13 mouse cellular contexts compared by ENCODE assay signal in genomic region chr15:93733731-93734510, GRCm38 (mm10).
A peak's percentile ranks its signal among the peaks of the same experiment; 100 is the strongest.
DNase-seq lines count a peak whose midpoint lies in the region; ATAC-seq and TF ChIP-seq lines count a peak whose summit lies in the region.
"Had no signal": no experiment of that assay in that cellular context is flagged by ENCODE, and none has a peak within 500 bp of the region (broad histone marks: within the 10 kb centered on the region; RNA-seq: fewer than 3 reads in every experiment).

No protein-coding gene starts in this region.

- H3K9ac ChIP-seq in hindbrain, postnatal 0 days (replicated peaks; ENCODE audit: low read length): no peak overlapping the region
- H3K9ac ChIP-seq in hindbrain, embryonic 11.5 days (ENCODE audit: low read depth, low read length): no peak overlapping the region
- no peak overlapping the region for H3K9ac ChIP-seq in embryonic facial prominence, embryonic 15.5 days
- no peak overlapping the region for H3K9ac ChIP-seq in lung, embryonic 16.5 days (ENCODE audit: low read length)
- H3K9ac ChIP-seq: hindbrain, embryonic 15.5 days; limb, embryonic 15.5 days had no signal

- peak; percentile 36 for DNase-seq in hindbrain, postnatal 0 days (ENCODE audit: low spot score)
- DNase-seq in hindbrain, embryonic 11.5 days (ENCODE audit: low spot score): no peak
- DNase-seq in Patski (ENCODE audit: low read depth, low spot score) (peak; percentile 94), liver (no peak)
- no peak for DNase-seq in natural killer cell, adult 2 months (ENCODE audit: low spot score in 2 of 2)
- no peak for DNase-seq in midbrain, embryonic 10.5 days (ENCODE audit: low spot score)
- DNase-seq: spleen, adult 18-20 months; thymus, postnatal 14 days had no signal

- CTCF ChIA-PET in Patski (lab: Charles Lee): interaction anchor here (2.2 kb wide), 1 partner anchor 27 kb away, joined by 6 read pairs; no protein-coding TSS in a partner anchor

- TF ChIP-seq CTCF in hindbrain, postnatal 0 days (IDR thresholded peaks at IDR 0.05; ENCODE audit: low read depth): no peak
- TF ChIP-seq CTCF in Patski (IDR thresholded peaks at IDR 0.05): no peak

- WGBS in hindbrain, postnatal 0 days: 79% methylated on average over 18 of the region's 18 CpGs
- WGBS in hindbrain, embryonic 11.5 days: 89% methylated on average over 18 of the region's 18 CpGs
- WGBS in embryonic facial prominence, embryonic 15.5 days: 52% methylated on average over 18 of the region's 18 CpGs
- WGBS in lung, embryonic 16.5 days: 78% methylated on average over 18 of the region's 18 CpGs
- 92% methylated on average over 18 of the region's 18 CpGs for WGBS in midbrain, embryonic 10.5 days

- in situ Hi-C loops in Patski (cut with MboI; ENCODE audit: low pct_unique_long_range_greater_than_20kb): no loop called here

- no peaks in the 10 kb centered on the region for H3K27me3 ChIP-seq in hindbrain, postnatal 0 days (ENCODE audit: insufficient read depth, low read length)
- no peaks in the 10 kb centered on the region for H3K27me3 ChIP-seq in hindbrain, embryonic 11.5 days (ENCODE audit: control insufficient read depth, insufficient read depth, low read length)
- H3K27me3 ChIP-seq in Patski: no peaks in the 10 kb centered on the region
- H3K27me3 ChIP-seq in embryonic facial prominence, embryonic 15.5 days: no peaks in the 10 kb centered on the region
- H3K27me3 ChIP-seq in lung, embryonic 16.5 days (ENCODE audit: control insufficient read depth, insufficient read depth, low read depth, low read length): no peaks in the 10 kb centered on the region
- no peaks in the 10 kb centered on the region for H3K27me3 ChIP-seq in midbrain, embryonic 10.5 days (ENCODE audit: low read depth, poor library complexity, severe bottlenecking)
- H3K27me3 ChIP-seq: hindbrain, embryonic 15.5 days; limb, embryonic 15.5 days had no signal

- no peak overlapping the region for H3K4me2 ChIP-seq in hindbrain, postnatal 0 days (ENCODE audit: low read depth, low read length)
- H3K4me2 ChIP-seq in hindbrain, embryonic 11.5 days (replicated peaks; ENCODE audit: low read depth, low read length): no peak overlapping the region
- peak overlapping the region; percentile 6; the same call in 1 of the 2 replicates for H3K4me2 ChIP-seq in embryonic facial prominence, embryonic 15.5 days (replicated peaks)
- H3K4me2 ChIP-seq in lung, embryonic 16.5 days (ENCODE audit: low read depth, low read length): no peak overlapping the region
- H3K4me2 ChIP-seq: hindbrain, embryonic 15.5 days; limb, embryonic 15.5 days had no signal

- no peak for ATAC-seq in hindbrain, postnatal 0 days
- ATAC-seq in hindbrain, embryonic 11.5 days (ENCODE audit: low FRiP score): no peak
- peak; percentile 94 for ATAC-seq in Patski
- no peak for ATAC-seq in embryonic facial prominence, embryonic 15.5 days (ENCODE audit: insufficient number of reproducible peaks, low FRiP score, low TSS enrichment, low read depth)
- peak; percentile 15; the same call in 1 of the 2 replicates for ATAC-seq in lung, embryonic 16.5 days (ENCODE audit: low read depth)

- H3K4me1 ChIP-seq in hindbrain, postnatal 0 days (ENCODE audit: insufficient read depth, low read length): no peaks in the 10 kb centered on the region
- H3K4me1 ChIP-seq in hindbrain, embryonic 11.5 days (replicated peaks; ENCODE audit: control insufficient read depth, insufficient read depth, low read length): no peaks in the 10 kb centered on the region
- peaks cover 11% of the 10 kb centered on the region for H3K4me1 ChIP-seq in embryonic facial prominence, embryonic 15.5 days
- H3K4me1 ChIP-seq in lung, embryonic 16.5 days (replicated peaks; ENCODE audit: control insufficient read depth, insufficient read depth, low read length): no peaks in the 10 kb centered on the region
- no peaks in the 10 kb centered on the region for H3K4me1 ChIP-seq in midbrain, embryonic 10.5 days

- POLR2A ChIA-PET in Patski (lab: Charles Lee): interaction anchor here (0.6 kb wide), 1 partner anchor 9 kb away, joined by 3 read pairs; no protein-coding TSS in a partner anchor

- H3K4me3 ChIP-seq in hindbrain, postnatal 0 days (ENCODE audit: low read length): no peak overlapping the region
- H3K4me3 ChIP-seq in hindbrain, embryonic 11.5 days (ENCODE audit: low read depth, low read length): no peak overlapping the region
- no peak overlapping the region for H3K4me3 ChIP-seq in embryonic facial prominence, embryonic 15.5 days (replicated peaks)
- H3K4me3 ChIP-seq in lung, embryonic 16.5 days (ENCODE audit: low read length): no peak overlapping the region
- H3K4me3 ChIP-seq in midbrain, embryonic 10.5 days: no peak overlapping the region
- H3K4me3 ChIP-seq: hindbrain, embryonic 15.5 days; limb, embryonic 15.5 days had no signal

- H3K36me3 ChIP-seq in hindbrain, postnatal 0 days (ENCODE audit: insufficient read depth, low read length): no peaks in the 10 kb centered on the region
- H3K36me3 ChIP-seq in hindbrain, embryonic 11.5 days (ENCODE audit: control insufficient read depth, insufficient read depth, low read length): no peaks in the 10 kb centered on the region
- H3K36me3 ChIP-seq in embryonic facial prominence, embryonic 15.5 days: no peaks in the 10 kb centered on the region
- no peaks in the 10 kb centered on the region for H3K36me3 ChIP-seq in lung, embryonic 16.5 days (ENCODE audit: control insufficient read depth, insufficient read depth, low read length)
- no peaks in the 10 kb centered on the region for H3K36me3 ChIP-seq in midbrain, embryonic 10.5 days
- H3K36me3 ChIP-seq: G1E; hindbrain, embryonic 15.5 days; limb, embryonic 15.5 days had no signal

- no peak overlapping the region; the same call in 1 of the 2 replicates for H3K27ac ChIP-seq in hindbrain, postnatal 0 days
- no peak overlapping the region for H3K27ac ChIP-seq in hindbrain, embryonic 11.5 days (ENCODE audit: low read depth, low read length)
- peak overlapping the region; percentile 66 for H3K27ac ChIP-seq in embryonic facial prominence, embryonic 15.5 days (replicated peaks)
- no peak overlapping the region for H3K27ac ChIP-seq in lung, embryonic 16.5 days (ENCODE audit: low read length)
- no peak overlapping the region for H3K27ac ChIP-seq in midbrain, embryonic 10.5 days (replicated peaks)
- H3K27ac ChIP-seq: hindbrain, embryonic 15.5 days; limb, embryonic 15.5 days had no signal

- H3K9me3 ChIP-seq in hindbrain, postnatal 0 days (ENCODE audit: low read length): no peaks in the 10 kb centered on the region
- H3K9me3 ChIP-seq in hindbrain, embryonic 11.5 days (ENCODE audit: control insufficient read depth, low read length): no peaks in the 10 kb centered on the region
- no peaks in the 10 kb centered on the region for H3K9me3 ChIP-seq in embryonic facial prominence, embryonic 15.5 days (replicated peaks)
- H3K9me3 ChIP-seq in lung, embryonic 16.5 days (ENCODE audit: control insufficient read depth, low read length): no peaks in the 10 kb centered on the region
- no peaks in the 10 kb centered on the region for H3K9me3 ChIP-seq in midbrain, embryonic 10.5 days (replicated peaks)
- H3K9me3 ChIP-seq: hindbrain, embryonic 15.5 days; limb, embryonic 15.5 days had no signal

Comparison
In these comparisons a context has a peak if more than half of its experiments do, and no peak if none do; other contexts are left out.
1. DNase-seq: peak in hindbrain, postnatal 0 days (single experiment) and Patski (single experiment); none in hindbrain, embryonic 11.5 days (single experiment), natural killer cell, adult 2 months (0 of 2), liver (single experiment) and midbrain, embryonic 10.5 days (single experiment).
2. ATAC-seq: peak in Patski (single experiment) and lung, embryonic 16.5 days (single experiment); none in hindbrain, postnatal 0 days (single experiment), hindbrain, embryonic 11.5 days (single experiment) and embryonic facial prominence, embryonic 15.5 days (single experiment).